Mouse (Mus musculus): ENCODE results near the gene Adamts6.

DNA sequence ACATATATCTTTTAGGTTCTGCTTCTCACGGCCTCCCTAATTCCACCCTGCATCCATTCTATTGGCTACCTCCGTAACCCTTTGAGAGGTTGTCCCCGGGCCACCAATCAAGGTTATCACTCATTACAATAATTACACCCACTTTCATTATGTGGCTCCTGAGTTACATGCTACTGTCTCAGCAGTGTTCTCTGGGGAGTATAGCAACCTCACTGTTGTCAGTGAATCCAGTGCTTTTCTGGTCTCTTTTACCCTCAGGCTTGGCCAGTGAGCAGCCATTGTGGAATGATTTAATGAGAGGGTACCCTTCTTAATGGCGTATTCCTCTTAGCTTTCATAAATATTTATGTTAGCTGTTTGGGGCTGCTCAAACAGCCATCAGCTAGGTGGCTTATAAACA is 238.0 kb downstream of the Adamts6 start:
- TF ChIP-seq POLR2A (IDR thresholded peaks at IDR 0.05; ENCODE audit: borderline replicate concordance, low read depth, low read length) (no peak), CTCF (IDR thresholded peaks at IDR 0.05; ENCODE audit: low read depth, low read length) (no peak)
